Mouse (Mus musculus) megakaryocyte, embryonic 14.5 days (primary cell): Measurements from ENCODE around the gene Kif21a.

ENCODE experiments used
- FLI1 ChIP-seq: IDR thresholded peaks from 2 replicates; pipeline ENCODE4 v1.6.1; 2012; ENCODE audit warnings: low read length, inconsistent platforms, mixed read lengths
- GATA1 ChIP-seq: IDR thresholded peaks from 3 replicates; pipeline ENCODE4 v1.6.1; 2012; ENCODE audit warnings: mixed read lengths, low read length, inconsistent platforms, borderline replicate concordance

GRCm38 (mm10) chr15:91012793-91013580, 36.8 kb downstream of the Kif21a start:
- TF ChIP-seq GATA1, result no peak
- no peak for TF ChIP-seq FLI1
